Mouse (Mus musculus): ENCODE data around the gene Ugt1a6a.

DNA sequence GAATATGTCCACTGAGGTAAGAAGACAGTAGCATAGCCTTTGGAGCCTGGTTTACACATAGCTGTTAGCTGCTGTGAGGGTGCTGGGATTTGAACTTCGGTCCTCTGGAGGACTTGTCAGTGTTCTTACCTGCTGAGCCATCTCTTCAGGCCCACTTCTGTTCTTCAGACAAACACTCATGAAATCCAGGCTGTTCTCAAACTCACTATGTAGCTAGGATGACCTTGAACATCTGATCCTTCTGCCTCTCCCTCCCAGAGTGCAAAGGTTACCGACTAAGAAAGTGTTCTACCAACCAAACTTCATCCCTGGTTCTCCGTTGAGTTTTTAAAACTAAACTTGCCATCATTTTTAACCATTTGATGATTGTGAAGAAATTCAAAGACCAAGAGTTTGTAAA is 2.7 kb downstream of the Ugt1a6a start:
- TF ChIP-seq CTCF (IDR thresholded peaks at IDR 0.05 in 2 of 3, conservative IDR thresholded peaks at IDR 0.05 in 1 of 3; ENCODE audit: control insufficient read depth in 1 of 3, insufficient read depth in 1 of 3, low read depth in 2 of 3, low read length in 3 of 3, poor library complexity in 1 of 3, severe bottlenecking in 1 of 3) (no peak), ETS1 (IDR thresholded peaks at IDR 0.05; ENCODE audit: low read depth, low read length) (no peak), TAL1 (IDR thresholded peaks at IDR 0.05; ENCODE audit: low read length) (no peak), MXI1 (IDR thresholded peaks at IDR 0.05; ENCODE audit: low read depth, low read length) (no peak), ZKSCAN1 (IDR thresholded peaks at IDR 0.05; ENCODE audit: low read depth, low read length) (no peak), CHD2 (IDR thresholded peaks at IDR 0.05; ENCODE audit: low read length) (no peak), POLR2A (IDR thresholded peaks at IDR 0.05; ENCODE audit: control insufficient read depth in 1 of 2, insufficient read depth in 1 of 2, low read depth in 1 of 2, low read length in 2 of 2, poor library complexity in 1 of 2) (no peak), RAD21 (IDR thresholded peaks at IDR 0.05; ENCODE audit: low read depth, low read length) (no peak), HCFC1 (IDR thresholded peaks at IDR 0.05; ENCODE audit: low read depth, low read length) (no peak), MAZ (IDR thresholded peaks at IDR 0.05; ENCODE audit: low read depth, low read length) (no peak), POLR2AphosphoS2 (IDR thresholded peaks at IDR 0.05; ENCODE audit: low read length) (no peak), EP300 (IDR thresholded peaks at IDR 0.05; ENCODE audit: low read depth in 1 of 2, low read length in 2 of 2) (no peak), BHLHE40 (IDR thresholded peaks at IDR 0.05; ENCODE audit: borderline replicate concordance, low read depth, low read length) (no peak), USF1 (IDR thresholded peaks at IDR 0.05; ENCODE audit: low read depth, low read length) (no peak)
